Mouse (Mus musculus) embryonic facial prominence, embryonic 10.5 days (tissue): ENCODE results near the gene G6pc3. TPM values are rescaled to one million over a fixed set of nuclear protein-coding genes. Genes with fewer than 3 reads are reported as not detected.

Experiments
- DNase-seq: peaks from one replicate; pipeline ENCODE4 v3.0.0-alpha.2; 2017; ENCODE audit warnings: low spot score
- H3K27ac ChIP-seq: fragments of 300-500 bp; sonication (generic); replicated peaks from 2 replicates; pipeline ENCODE4 v1.5.1; 2016; ENCODE audit warnings: mild to moderate bottlenecking
- H3K27me3 ChIP-seq: fragments of 300-500 bp; sonication (generic); replicated peaks from 2 replicates; pipeline ENCODE4 v1.6.1; 2016; ENCODE audit warnings: low read depth, mild to moderate bottlenecking; ENCODE audit not compliant: poor library complexity, severe bottlenecking
- H3K36me3 ChIP-seq: fragments of 300-500 bp; sonication (generic); replicated peaks from 2 replicates; pipeline ENCODE4 v1.6.1; 2016; ENCODE audit warnings: mild to moderate bottlenecking, moderate library complexity
- H3K4me1 ChIP-seq: fragments of 300-500 bp; sonication (generic); 2 replicates; pipeline ENCODE4 v1.6.1; 2016
- H3K4me3 ChIP-seq: fragments of 300-500 bp; sonication (generic); 2 replicates; pipeline ENCODE4 v1.5.1; 2016; ENCODE audit warnings: mild to moderate bottlenecking, moderate library complexity
- H3K9me3 ChIP-seq: fragments of 300-500 bp; sonication (generic); 2 replicates; pipeline ENCODE4 v1.6.1; 2016; ENCODE audit warnings: mild to moderate bottlenecking
- WGBS: fragments of 180-500 bp; shearing (Covaris S2); methylation state at CpG from one replicate; pipeline ENCODE4 v1.1.7; 2016; 5-methylcytosine and 5-hydroxymethylcytosine counted together
- polyA plus RNA-seq: library from polyadenylated mRNA; unstranded; fragments of >200 nt; fragmentation: Nextera tagmentation; extraction: Ambion mirVana; gene quantifications from 2 replicates; pipeline ENCODE4 v1.2.1, GENCODE M21; 2016

The G6pc3 gene
- polyA plus RNA-seq, 1 experiment from 2014 or later: 39.6 TPM

- Histone ChIP-seq H3K27ac (no peak overlapping the region), H3K27me3 (no peaks in the 10 kb centered on the region), H3K9me3 (no peaks in the 10 kb centered on the region), H3K4me1 (peaks cover 12% of the 10 kb centered on the region), H3K36me3 (peaks cover 96% of the 10 kb centered on the region), H3K4me3 (no peak overlapping the region)
- DNase-seq: no peak
- 84% methylated on average over 21 of the region's 21 CpGs for WGBS
These were observed 6.8 kb downstream of the G6pc3 start for GRCm38 (mm10) chr11:102196018-102196797.

- Histone ChIP-seq H3K27ac (no peak overlapping the region), H3K4me3 (no peak overlapping the region), H3K4me1 (peaks cover 18% of the 10 kb centered on the region), H3K36me3 (peaks cover 99% of the 10 kb centered on the region), H3K27me3 (no peaks in the 10 kb centered on the region), H3K9me3 (no peaks in the 10 kb centered on the region)
- WGBS: 68% methylated on average over 6 of the region's 6 CpGs
- DNase-seq: no peak
These were observed 8.8 kb downstream of the G6pc3 start for GRCm38 (mm10) chr11:102198245-102198644.

- DNase-seq: no peak
- Histone ChIP-seq H3K4me3 (no peak overlapping the region), H3K27me3 (no peaks in the 10 kb centered on the region), H3K4me1 (peaks cover 18% of the 10 kb centered on the region), H3K9me3 (no peaks in the 10 kb centered on the region), H3K27ac (no peak overlapping the region), H3K36me3 (peaks cover 99% of the 10 kb centered on the region)
- WGBS: 71% methylated on average over 9 of the region's 9 CpGs
These were observed 10.4 kb downstream of the G6pc3 start for GRCm38 (mm10) chr11:102199856-102200255.

GRCm38 (mm10) chr11:102201408-102201821, 12.0 kb downstream of the G6pc3 start:
- H3K36me3 ChIP-seq: peaks cover 99% of the 10 kb centered on the region
- no peak for DNase-seq
- 0 out of 2 replicates have a peak, but pooled peaks cover 5% of the 10 kb centered on the region for H3K27me3 ChIP-seq
- no peak overlapping the region for H3K27ac ChIP-seq
- no peak overlapping the region for H3K4me3 ChIP-seq
- no peaks in the 10 kb centered on the region for H3K9me3 ChIP-seq
- WGBS: 78% methylated on average over 12 of the region's 12 CpGs
- peaks cover 20% of the 10 kb centered on the region for H3K4me1 ChIP-seq

- Histone ChIP-seq H3K27ac (peak overlapping the region; percentile 49), H3K9me3 (no peaks in the 10 kb centered on the region), H3K4me3 (no peak overlapping the region), H3K36me3 (peaks cover 55% of the 10 kb centered on the region), H3K27me3 (0 out of 2 replicates have a peak, but pooled peaks cover 12% of the 10 kb centered on the region), H3K4me1 (peaks cover 58% of the 10 kb centered on the region)
- DNase-seq: peak; percentile 16
- 71% methylated on average over 30 of the region's 30 CpGs for WGBS
These were observed 17.1 kb downstream of the G6pc3 start for GRCm38 (mm10) chr11:102206481-102206880.

- peak overlapping the region; percentile 30; the same call in 1 of the 2 replicates for H3K4me3 ChIP-seq
- H3K27me3 ChIP-seq: 0 out of 2 replicates have a peak, but pooled peaks cover 12% of the 10 kb centered on the region
- peaks cover 40% of the 10 kb centered on the region for H3K36me3 ChIP-seq
- H3K4me1 ChIP-seq: peaks cover 60% of the 10 kb centered on the region
- H3K27ac ChIP-seq: peak overlapping the region; percentile 69
- 45% methylated on average over 11 of the region's 11 CpGs for WGBS
- DNase-seq: peak; percentile 50
- H3K9me3 ChIP-seq: no peaks in the 10 kb centered on the region
These were observed 18.7 kb downstream of the G6pc3 start for GRCm38 (mm10) chr11:102207825-102208777.

GRCm38 (mm10) chr11:102208846-102209245, 19.4 kb downstream of the G6pc3 start:
- Histone ChIP-seq H3K27me3 (0 out of 2 replicates have a peak, but pooled peaks cover 12% of the 10 kb centered on the region), H3K4me3 (0 out of 2 replicates have a peak overlapping the region, but pooled peaks have one; percentile 6), H3K9me3 (no peaks in the 10 kb centered on the region), H3K4me1 (peaks cover 65% of the 10 kb centered on the region), H3K27ac (peak overlapping the region; percentile 69; the same call in 1 of the 2 replicates), H3K36me3 (peaks cover 32% of the 10 kb centered on the region)
- 48% methylated on average over 4 of the region's 4 CpGs for WGBS
- DNase-seq: no peak

- Histone ChIP-seq H3K36me3 (peaks cover 23% of the 10 kb centered on the region), H3K4me1 (peaks cover 74% of the 10 kb centered on the region), H3K4me3 (no peak overlapping the region), H3K9me3 (no peaks in the 10 kb centered on the region), H3K27ac (peak overlapping the region; percentile 69; the same call in 1 of the 2 replicates), H3K27me3 (0 out of 2 replicates have a peak, but pooled peaks cover 12% of the 10 kb centered on the region)
- DNase-seq: peak; percentile 24
- 24% methylated on average over 2 of the region's 2 CpGs for whole genome bisulfite sequencing
These were observed 20.3 kb downstream of the G6pc3 start for GRCm38 (mm10) chr11:102209742-102210141.

GRCm38 (mm10) chr11:102210185-102210584, 20.8 kb downstream of the G6pc3 start:
- Histone ChIP-seq H3K36me3 (peaks cover 19% of the 10 kb centered on the region), H3K4me3 (no peak overlapping the region), H3K27ac (0 out of 2 replicates have a peak overlapping the region, but pooled peaks have one; percentile 14), H3K4me1 (peaks cover 78% of the 10 kb centered on the region), H3K9me3 (no peaks in the 10 kb centered on the region), H3K27me3 (0 out of 2 replicates have a peak, but pooled peaks cover 12% of the 10 kb centered on the region)
- 72% methylated on average over 3 of the region's 3 CpGs for whole genome bisulfite sequencing
- no peak for DNase-seq

- Histone ChIP-seq H3K9me3 (no peaks in the 10 kb centered on the region), H3K36me3 (peaks cover 11% of the 10 kb centered on the region), H3K27ac (peak overlapping the region; percentile 59), H3K4me1 (peaks cover 87% of the 10 kb centered on the region), H3K27me3 (0 out of 2 replicates have a peak, but pooled peaks cover 10% of the 10 kb centered on the region), H3K4me3 (no peak overlapping the region)
- no peak for DNase-seq
- 35% methylated on average over 5 of the region's 5 CpGs for WGBS
These were observed 21.6 kb downstream of the G6pc3 start for GRCm38 (mm10) chr11:102211011-102211410.

GRCm38 (mm10) chr11:102211936-102212341, 22.5 kb downstream of the G6pc3 start:
- Histone ChIP-seq H3K27ac (peak overlapping the region; percentile 59; the same call in 1 of the 2 replicates), H3K4me1 (peaks cover 87% of the 10 kb centered on the region)
- WGBS: 75% methylated on average over 18 of the region's 18 CpGs

More at GRCm38 (mm10) chr11:102211936-102212341, 22.5 kb downstream of the G6pc3 start:
- 0 out of 2 replicates have a peak, but pooled peaks cover 1% of the 10 kb centered on the region for H3K27me3 ChIP-seq
- peaks cover 1% of the 10 kb centered on the region for H3K36me3 ChIP-seq
- DNase-seq: no peak
- no peaks in the 10 kb centered on the region for H3K9me3 ChIP-seq
- H3K4me3 ChIP-seq: no peak overlapping the region
